Mouse (Mus musculus) ES-Bruce4 (cell line): ENCODE results near the gene Wee2.

Experiments used
- CTCF ChIP-seq: IDR thresholded peaks from one replicate; pipeline ENCODE4 v1.8.1; 2011; ENCODE audit warnings: low read depth, low read length
- EP300 ChIP-seq: IDR thresholded peaks from 2 replicates; pipeline ENCODE4 v1.6.1; 2011; ENCODE audit warnings: low read depth, low read length; ENCODE audit not compliant: insufficient read depth
- POLR2A ChIP-seq: IDR thresholded peaks from one replicate; pipeline ENCODE4 v1.8.1; 2011; ENCODE audit warnings: low read length; ENCODE audit not compliant: insufficient read depth

- TF ChIP-seq POLR2A (no peak), CTCF (peak; percentile 18), EP300 (no peak)
Observed at GRCm38 (mm10) chr6:40465710-40466109, 26.8 kb downstream of the Wee2 start.
